Mouse (Mus musculus) kidney, postnatal 25 days (tissue): Measurements from ENCODE around the gene Slc38a3.
A peak's percentile ranks its signal among the peaks of the same experiment; 100 is the strongest.

ENCODE experiments used
- DNase-seq, 2 experiments: peaks; one replicate each; pipeline ENCODE4 v3.0.0; 2021; ENCODE audit warnings: mixed read lengths in 2 of 2

Gene Slc38a3

GRCm38 (mm10) chr9:107665308-107665707 is 4.0 kb downstream of the Slc38a3 start:
- no peak for DNase-seq

- DNase-seq: no peak
Measured at GRCm38 (mm10) chr9:107663525-107663924, 5.8 kb downstream of the Slc38a3 start.

- DNase-seq: no peak
Measured at GRCm38 (mm10) chr9:107662342-107662741, 7.0 kb downstream of the Slc38a3 start.

- DNase-seq: no peak
Measured at GRCm38 (mm10) chr9:107660777-107661176, 8.6 kb downstream of the Slc38a3 start.

GRCm38 (mm10) chr9:107659961-107660360 is 9.4 kb downstream of the Slc38a3 start:
- DNase-seq: no peak

GRCm38 (mm10) chr9:107659551-107659950 is 9.8 kb downstream of the Slc38a3 start:
- no peak for DNase-seq

- DNase-seq: no peak
Measured at GRCm38 (mm10) chr9:107658096-107658495, 11.2 kb downstream of the Slc38a3 start.

GRCm38 (mm10) chr9:107657144-107657543 is 12.2 kb downstream of the Slc38a3 start:
- DNase-seq: no peak

GRCm38 (mm10) chr9:107654585-107654984 is 14.7 kb downstream of the Slc38a3 start:
- DNase-seq: no peak

- no peak for DNase-seq
Measured at GRCm38 (mm10) chr9:107653474-107653873, 15.9 kb downstream of the Slc38a3 start.

GRCm38 (mm10) chr9:107650708-107651481 is 18.4 kb downstream of the Slc38a3 start:
- DNase-seq: no peak

GRCm38 (mm10) chr9:107650225-107650624 is 19.1 kb downstream of the Slc38a3 start:
- DNase-seq: no peak

GRCm38 (mm10) chr9:107648767-107649166 is 20.6 kb downstream of the Slc38a3 start:
- DNase-seq: no peak

GRCm38 (mm10) chr9:107646975-107647374 is 22.4 kb downstream of the Slc38a3 start:
- no peak for DNase-seq

GRCm38 (mm10) chr9:107645577-107645976 is 23.8 kb downstream of the Slc38a3 start:
- DNase-seq: peak; percentile 79 to 87

- DNase-seq: peak; percentile 46 to 73
Measured at GRCm38 (mm10) chr9:107645153-107645510, 24.2 kb downstream of the Slc38a3 start.

- peak; percentile 93 to 94 for DNase-seq
Measured at GRCm38 (mm10) chr9:107644495-107645152, 24.7 kb downstream of the Slc38a3 start.

GRCm38 (mm10) chr9:107643544-107644214 is 25.7 kb downstream of the Slc38a3 start:
- no peak for DNase-seq

GRCm38 (mm10) chr9:107641666-107642065 is 27.7 kb downstream of the Slc38a3 start:
- DNase-seq: peak in 1 of 2 experiments; percentile 46

GRCm38 (mm10) chr9:107640257-107640772 is 29.0 kb downstream of the Slc38a3 start:
- DNase-seq: no peak

GRCm38 (mm10) chr9:107637070-107637469 is 32.3 kb downstream of the Slc38a3 start:
- DNase-seq: no peak

- peak; percentile 97 to 99 for DNase-seq
Measured at GRCm38 (mm10) chr9:107635279-107636028, 33.9 kb downstream of the Slc38a3 start, which contains the start of gene Gnai2. Gene Gnai2, minus strand, starts transcription at chr9:107635367.
